Mouse (Mus musculus): ENCODE results near the gene Six5. TPM values are rescaled to one million over a fixed set of nuclear protein-coding genes. Genes with fewer than 3 reads are reported as not detected.

Six5 gene
- polyA plus RNA-seq, 1 experiment from 2014 or later, result 3.2 TPM

DNA sequence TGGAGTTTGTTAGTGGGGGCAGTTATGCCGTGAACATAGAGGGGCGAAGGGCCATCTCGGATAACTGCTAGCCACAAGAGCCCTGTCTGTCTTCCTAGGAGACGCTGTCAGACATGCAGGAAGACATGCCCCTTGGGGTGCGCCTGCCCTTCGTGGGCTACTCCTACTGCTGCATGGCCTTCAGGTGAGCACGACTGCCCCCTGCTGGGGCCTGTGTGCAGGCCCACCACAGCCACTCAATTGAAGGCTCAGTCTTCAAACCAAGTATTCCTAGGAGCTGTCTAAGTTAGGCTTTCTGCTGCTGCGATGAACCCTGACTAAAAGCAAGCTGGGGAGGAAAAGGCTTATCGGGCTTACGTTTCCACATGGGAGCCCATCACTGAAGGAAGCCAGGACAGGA is 5.6 kb upstream of the Six5 start:
- peaks cover 60% of the 10 kb centered on the region for H3K36me3 ChIP-seq
- H3K4me3 ChIP-seq (replicated peaks), result no peak overlapping the region
- no peak overlapping the region for H3K27ac ChIP-seq
- no peaks in the 10 kb centered on the region for H3K9me3 ChIP-seq
- peaks cover 38% of the 10 kb centered on the region for H3K4me1 ChIP-seq (replicated peaks)
- no peak overlapping the region for H3K4me2 ChIP-seq (replicated peaks)
- ATAC-seq, result no peak
- H3K27me3 ChIP-seq, result peaks cover 28% of the 10 kb centered on the region
- no peak overlapping the region for H3K9ac ChIP-seq (replicated peaks)
- 43% methylated on average over 10 of the region's 10 CpGs for WGBS

DNA sequence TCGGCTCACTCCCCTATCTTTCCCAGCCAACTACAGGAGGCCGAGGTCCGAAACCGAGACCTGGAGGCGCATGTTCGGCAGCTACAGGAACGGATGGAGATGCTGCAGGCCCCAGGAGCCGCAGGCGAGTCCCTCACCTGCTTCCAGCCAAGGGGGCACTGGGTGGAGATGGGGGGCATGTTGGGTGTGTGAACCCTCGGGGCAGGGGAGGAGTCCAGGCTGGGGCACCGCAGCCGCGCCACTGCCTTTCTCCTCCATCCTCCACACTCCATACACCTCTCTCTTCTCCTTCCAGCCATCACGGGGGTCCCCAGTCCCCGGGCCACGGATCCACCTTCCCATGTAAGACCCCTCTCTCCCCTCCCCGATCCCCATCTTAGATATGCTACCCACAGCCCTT is 2.5 kb upstream of the Six5 start:
- WGBS, result 23% methylated on average over 12 of the region's 17 CpGs
- peak overlapping the region; percentile 11; the same call in 1 of the 2 replicates for H3K9ac ChIP-seq (replicated peaks)

DNA sequence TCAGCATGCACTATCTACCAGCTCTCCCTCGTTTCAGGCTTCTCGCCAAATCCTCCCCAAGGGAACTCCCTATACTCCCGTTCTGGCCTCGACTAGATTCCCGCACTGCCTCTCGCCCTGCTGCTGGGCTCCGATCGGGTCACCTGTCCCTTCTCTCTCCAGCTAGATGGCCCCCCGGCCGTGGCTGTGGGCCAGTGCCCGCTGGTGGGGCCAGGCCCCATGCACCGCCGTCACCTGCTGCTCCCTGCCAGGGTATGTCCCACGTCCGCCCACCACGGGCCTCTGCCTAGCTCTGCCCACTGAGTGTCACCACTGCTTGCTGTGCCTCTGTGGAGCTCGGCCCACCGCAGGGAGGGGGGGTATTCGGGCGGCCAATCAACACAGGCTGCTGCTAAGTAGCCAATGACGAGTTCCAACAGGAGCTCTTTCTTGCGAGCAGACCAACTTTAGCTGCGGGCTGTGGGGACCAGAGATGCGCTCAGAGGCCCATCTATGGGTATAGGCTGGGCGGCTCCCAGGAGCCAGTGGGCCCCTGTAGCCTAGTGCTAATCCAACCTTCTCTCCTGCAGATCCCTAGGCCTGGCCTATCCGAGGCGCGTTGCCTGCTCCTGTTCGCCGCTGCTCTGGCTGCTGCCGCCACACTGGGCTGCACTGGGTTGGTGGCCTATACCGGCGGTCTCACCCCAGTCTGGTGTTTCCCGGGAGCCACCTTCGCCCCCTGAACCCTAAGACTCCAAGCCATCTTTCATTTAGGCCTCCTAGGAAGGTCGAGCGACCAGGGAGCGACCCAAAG is 1.8 kb upstream of the Six5 start:
- H3K4me1 ChIP-seq (replicated peaks), result peaks cover 55% of the 10 kb centered on the region
- whole genome bisulfite sequencing, result 4% methylated on average over 37 of the region's 38 CpGs
- no peaks in the 10 kb centered on the region for H3K9me3 ChIP-seq

More for the DNA sequence above, 2.5 kb upstream of the Six5 start:
- H3K4me1 ChIP-seq (replicated peaks), result peaks cover 51% of the 10 kb centered on the region
- ATAC-seq, result no peak
- 0 out of 2 replicates have a peak overlapping the region, but pooled peaks have one; percentile 63 for H3K4me3 ChIP-seq (replicated peaks)
- peak overlapping the region; percentile 98; the same call in 1 of the 2 replicates for H3K4me2 ChIP-seq (replicated peaks)
- H3K27me3 ChIP-seq, result peaks cover 38% of the 10 kb centered on the region
- H3K36me3 ChIP-seq, result peaks cover 48% of the 10 kb centered on the region
- no peaks in the 10 kb centered on the region for H3K9me3 ChIP-seq
- peak overlapping the region; percentile 39; the same call in 1 of the 2 replicates for H3K27ac ChIP-seq

DNA sequence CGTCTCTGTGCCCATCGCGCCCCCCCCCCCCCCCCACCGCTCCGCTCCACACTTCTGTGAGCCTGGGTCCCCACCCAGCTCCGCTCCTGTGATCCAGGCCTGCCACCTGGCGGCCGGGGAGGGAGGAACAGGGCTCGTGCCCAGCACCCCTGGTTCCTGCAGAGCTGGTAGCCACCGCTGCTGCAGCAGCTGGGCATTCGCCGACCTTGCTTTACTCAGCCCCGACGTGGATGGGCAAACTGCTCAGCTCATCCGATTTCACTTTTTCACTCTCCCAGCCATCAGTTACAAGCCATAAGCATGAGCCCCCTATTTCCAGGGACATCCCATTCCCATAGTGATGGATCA is 1.2 kb upstream of the Six5 start:
- Histone ChIP-seq H3K27ac (peak overlapping the region; percentile 82), H3K4me1 (replicated peaks) (peaks cover 55% of the 10 kb centered on the region), H3K27me3 (peaks cover 38% of the 10 kb centered on the region), H3K9ac (replicated peaks) (no peak overlapping the region), H3K4me2 (replicated peaks) (peak overlapping the region; percentile 98), H3K9me3 (no peaks in the 10 kb centered on the region), H3K36me3 (peaks cover 35% of the 10 kb centered on the region), H3K4me3 (replicated peaks) (peak overlapping the region; percentile 63)
- ATAC-seq, result peak; percentile 44
- 2% methylated on average over 9 of the region's 15 CpGs for WGBS

More for the DNA sequence above, 1.8 kb upstream of the Six5 start:
- Histone ChIP-seq H3K4me3 (replicated peaks) (peak overlapping the region; percentile 63), H3K36me3 (peaks cover 41% of the 10 kb centered on the region), H3K27ac (peak overlapping the region; percentile 82; the same call in 1 of the 2 replicates), H3K4me2 (replicated peaks) (peak overlapping the region; percentile 98), H3K27me3 (peaks cover 38% of the 10 kb centered on the region), H3K9ac (replicated peaks) (peak overlapping the region; percentile 11; the same call in 1 of the 2 replicates)
- peak; percentile 59 for ATAC-seq

DNA sequence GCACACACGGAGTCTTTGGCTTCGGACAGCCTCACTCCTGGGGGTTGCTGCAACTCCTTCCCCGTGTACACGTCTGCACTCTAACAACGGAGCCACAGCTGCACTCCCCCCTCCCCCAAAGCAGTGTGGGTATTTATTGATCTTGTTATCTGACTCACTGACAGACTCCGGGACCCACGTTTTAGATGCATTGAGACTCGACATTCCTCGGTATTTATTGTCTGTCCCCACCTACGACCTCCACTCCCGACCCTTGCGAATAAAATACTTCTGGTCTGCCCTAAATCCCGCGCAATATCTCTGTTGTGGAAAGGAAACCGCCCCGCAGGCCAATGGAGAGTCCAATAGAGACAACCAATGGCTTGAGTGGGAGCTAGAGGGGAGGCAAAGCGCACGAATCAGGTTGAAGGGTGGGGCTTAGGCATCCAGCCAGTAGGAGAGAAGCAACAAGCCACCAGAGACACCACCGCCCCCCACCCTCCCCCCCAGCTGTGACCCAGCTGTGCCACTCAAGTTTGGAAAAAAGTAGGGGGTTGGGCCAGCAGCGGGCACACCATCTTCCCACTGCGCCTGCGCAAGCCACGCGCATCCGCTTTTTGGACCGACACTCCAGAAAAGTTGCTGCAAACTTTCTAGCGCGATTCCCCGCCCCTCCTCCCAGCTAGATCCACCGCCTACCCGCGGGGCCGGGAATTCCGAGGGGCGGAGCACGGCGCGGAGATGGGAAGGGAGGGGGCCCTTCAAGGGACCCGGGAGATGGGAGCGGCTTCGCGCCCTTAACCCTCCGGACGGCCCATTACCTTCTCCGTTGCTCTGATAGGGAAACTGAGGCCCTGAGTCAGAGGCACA is 633 bp upstream of the Six5 start:
- Histone ChIP-seq H3K4me1 (replicated peaks) (peaks cover 55% of the 10 kb centered on the region), H3K4me3 (replicated peaks) (peak overlapping the region; percentile 63), H3K27me3 (peaks cover 38% of the 10 kb centered on the region), H3K36me3 (peaks cover 29% of the 10 kb centered on the region), H3K9ac (replicated peaks) (peak overlapping the region; percentile 72), H3K27ac (peak overlapping the region; percentile 82), H3K9me3 (no peaks in the 10 kb centered on the region), H3K4me2 (replicated peaks) (peak overlapping the region; percentile 98)
- ATAC-seq, result peak; percentile 75
- WGBS, result under 1% methylated on average over 45 of the region's 45 CpGs

DNA sequence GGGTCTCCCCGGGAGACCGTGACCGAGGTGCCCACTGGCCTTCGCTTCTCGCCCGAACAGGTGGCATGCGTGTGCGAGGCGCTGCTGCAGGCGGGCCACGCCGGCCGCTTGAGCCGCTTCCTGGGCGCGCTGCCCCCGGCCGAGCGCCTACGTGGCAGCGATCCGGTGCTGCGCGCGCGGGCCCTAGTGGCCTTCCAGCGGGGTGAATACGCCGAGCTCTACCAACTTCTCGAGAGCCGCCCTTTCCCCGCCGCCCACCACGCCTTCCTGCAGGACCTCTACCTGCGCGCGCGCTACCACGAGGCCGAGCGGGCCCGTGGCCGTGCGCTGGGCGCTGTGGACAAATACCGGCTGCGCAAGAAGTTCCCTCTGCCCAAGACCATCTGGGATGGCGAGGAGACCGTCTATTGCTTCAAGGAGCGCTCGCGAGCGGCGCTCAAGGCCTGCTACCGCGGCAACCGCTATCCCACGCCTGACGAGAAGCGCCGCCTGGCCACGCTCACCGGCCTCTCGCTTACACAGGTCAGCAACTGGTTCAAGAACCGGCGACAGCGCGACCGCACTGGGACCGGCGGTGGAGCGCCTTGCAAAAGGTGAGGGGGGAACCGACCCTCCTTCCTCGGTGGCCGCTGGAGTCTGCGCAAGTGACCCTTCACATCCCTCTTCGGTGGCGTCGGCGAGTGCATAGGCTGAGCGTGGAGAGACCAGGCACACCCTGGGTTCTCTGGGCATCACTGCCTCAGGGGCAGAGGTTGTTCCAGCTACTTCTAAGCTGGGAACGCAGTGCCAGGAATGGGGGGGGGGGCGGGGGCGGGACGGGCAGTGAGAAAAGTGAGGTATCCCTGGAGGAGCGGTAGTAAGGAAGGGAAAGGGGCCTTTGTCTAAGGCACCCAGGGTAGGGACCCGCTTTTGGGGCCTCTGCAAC is 694 bp downstream of the Six5 start:
- Histone ChIP-seq H3K36me3 (peaks cover 20% of the 10 kb centered on the region), H3K9ac (replicated peaks) (peak overlapping the region; percentile 72), H3K27me3 (peaks cover 35% of the 10 kb centered on the region), H3K4me3 (replicated peaks) (peak overlapping the region; percentile 63), H3K9me3 (no peaks in the 10 kb centered on the region), H3K4me2 (replicated peaks) (peak overlapping the region; percentile 98), H3K4me1 (replicated peaks) (peaks cover 55% of the 10 kb centered on the region), H3K27ac (peak overlapping the region; percentile 82)
- under 1% methylated on average over 84 of the region's 87 CpGs for WGBS
- peak; percentile 3; the same call in 1 of the 2 replicates for ATAC-seq

DNA sequence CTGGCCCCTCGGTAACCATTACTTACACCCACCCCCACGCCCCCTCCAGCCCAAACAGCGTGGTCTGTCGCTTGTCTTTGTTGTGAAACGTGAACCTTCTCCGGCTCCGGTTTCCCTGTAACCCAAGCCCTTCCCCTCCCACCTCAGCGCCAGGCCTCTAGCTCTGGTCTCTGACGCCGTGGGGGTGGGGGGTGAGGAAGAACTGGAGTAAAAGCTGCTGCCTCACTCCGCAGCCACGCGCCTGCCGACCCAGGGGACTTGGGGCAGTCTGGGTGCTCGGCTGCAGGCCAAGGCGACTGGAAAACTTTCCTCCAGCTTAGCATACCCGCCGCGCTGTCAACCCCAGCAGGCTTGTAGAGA is 1.3 kb downstream of the Six5 start:
- peaks cover 14% of the 10 kb centered on the region for H3K36me3 ChIP-seq
- peaks cover 29% of the 10 kb centered on the region for H3K27me3 ChIP-seq
- peak overlapping the region; percentile 82 for H3K27ac ChIP-seq
- WGBS, result under 1% methylated on average over 19 of the region's 19 CpGs
- H3K4me1 ChIP-seq (replicated peaks), result peaks cover 55% of the 10 kb centered on the region
- ATAC-seq, result no peak
- peak overlapping the region; percentile 63 for H3K4me3 ChIP-seq (replicated peaks)
- peak overlapping the region; percentile 98 for H3K4me2 ChIP-seq (replicated peaks)
- H3K9me3 ChIP-seq, result no peaks in the 10 kb centered on the region
- H3K9ac ChIP-seq (replicated peaks), result peak overlapping the region; percentile 72

DNA sequence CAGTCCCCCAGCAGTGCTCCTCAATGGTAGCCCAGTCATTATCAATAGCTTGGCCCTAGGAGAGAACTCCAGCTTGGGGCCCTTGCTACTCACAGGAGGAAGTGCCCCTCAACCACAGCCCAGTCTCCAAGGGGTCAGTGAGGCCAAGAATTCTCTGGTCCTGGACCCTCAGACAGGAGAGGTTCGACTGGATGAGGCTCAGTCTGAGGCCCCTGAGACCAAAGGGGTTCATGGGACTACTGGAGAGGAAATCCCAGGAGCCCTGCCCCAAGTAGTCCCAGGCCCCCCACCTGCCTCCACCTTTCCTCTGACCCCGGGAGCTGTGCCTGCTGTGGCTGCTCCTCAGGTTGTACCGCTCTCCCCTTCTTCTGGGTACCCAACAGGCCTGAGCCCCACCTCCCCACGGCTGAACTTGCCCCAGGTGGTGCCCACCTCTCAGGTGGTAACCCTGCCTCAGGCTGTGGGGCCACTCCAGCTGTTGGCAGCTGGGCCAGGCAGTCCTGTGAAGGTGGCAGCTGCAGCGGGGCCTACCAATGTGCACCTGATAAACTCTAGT is 2.1 kb downstream of the Six5 start:
- Histone ChIP-seq H3K36me3 (peaks cover 7% of the 10 kb centered on the region), H3K4me3 (replicated peaks) (peak overlapping the region; percentile 63), H3K27me3 (peaks cover 21% of the 10 kb centered on the region), H3K4me2 (replicated peaks) (peak overlapping the region; percentile 98), H3K27ac (no peak overlapping the region), H3K9ac (replicated peaks) (peak overlapping the region; percentile 72), H3K9me3 (no peaks in the 10 kb centered on the region), H3K4me1 (replicated peaks) (peaks cover 55% of the 10 kb centered on the region)
- WGBS, result 60% methylated on average over 5 of the region's 5 CpGs
- ATAC-seq, result no peak

DNA sequence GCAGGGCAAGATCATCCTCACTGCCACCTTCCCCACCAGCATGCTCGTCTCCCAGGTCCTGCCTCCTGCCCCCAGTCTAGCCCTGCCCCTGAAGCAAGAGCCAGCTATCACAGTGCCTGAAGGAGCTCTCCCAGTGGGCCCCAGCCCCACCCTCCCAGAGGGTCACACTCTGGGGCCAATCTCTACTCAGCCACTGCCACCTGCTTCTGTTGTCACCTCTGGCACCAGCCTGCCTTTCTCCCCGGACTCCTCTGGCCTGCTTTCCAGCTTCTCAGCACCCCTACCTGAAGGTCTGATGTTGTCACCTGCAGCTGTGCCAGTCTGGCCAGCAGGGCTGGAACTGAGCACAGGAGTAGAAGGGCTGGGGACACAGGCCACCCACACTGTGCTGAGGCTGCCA is 2.8 kb downstream of the Six5 start:
- no peaks in the 10 kb centered on the region for H3K36me3 ChIP-seq
- H3K4me3 ChIP-seq (replicated peaks), result no peak overlapping the region
- no peaks in the 10 kb centered on the region for H3K9me3 ChIP-seq
- peaks cover 50% of the 10 kb centered on the region for H3K4me1 ChIP-seq (replicated peaks)
- H3K9ac ChIP-seq (replicated peaks), result no peak overlapping the region
- H3K4me2 ChIP-seq (replicated peaks), result no peak overlapping the region
- H3K27ac ChIP-seq, result no peak overlapping the region
- no peak for ATAC-seq
- 64% methylated on average over 2 of the region's 2 CpGs for WGBS
- H3K27me3 ChIP-seq, result peaks cover 14% of the 10 kb centered on the region

DNA sequence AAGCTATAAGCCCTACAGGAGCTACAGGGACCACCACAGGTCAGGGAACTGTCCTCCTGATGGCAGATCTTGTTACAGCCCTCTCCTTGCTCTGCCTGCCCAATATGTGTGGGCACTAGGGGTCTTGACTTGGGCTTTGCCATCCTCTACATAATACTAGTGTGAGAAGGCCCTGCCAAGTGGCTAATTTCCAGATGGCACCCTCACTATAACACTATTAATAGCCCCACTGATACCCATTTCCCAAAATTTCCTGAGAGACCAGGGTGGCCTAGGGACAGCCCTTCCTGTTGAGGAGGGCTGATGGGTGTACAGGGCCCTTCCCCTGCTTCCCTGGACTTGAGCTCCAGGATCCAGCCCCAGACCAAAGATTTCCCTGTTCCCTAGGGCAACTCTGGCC is 3.5 kb downstream of the Six5 start:
- H3K4me3 ChIP-seq (replicated peaks), result no peak overlapping the region
- H3K27ac ChIP-seq, result no peak overlapping the region
- no peak overlapping the region for H3K9ac ChIP-seq (replicated peaks)
- H3K9me3 ChIP-seq, result no peaks in the 10 kb centered on the region
- H3K36me3 ChIP-seq, result no peaks in the 10 kb centered on the region
- no peak overlapping the region for H3K4me2 ChIP-seq (replicated peaks)
- ATAC-seq, result no peak
- peaks cover 44% of the 10 kb centered on the region for H3K4me1 ChIP-seq (replicated peaks)
- H3K27me3 ChIP-seq, result peaks cover 10% of the 10 kb centered on the region; the same call in 1 of the 2 replicates

DNA sequence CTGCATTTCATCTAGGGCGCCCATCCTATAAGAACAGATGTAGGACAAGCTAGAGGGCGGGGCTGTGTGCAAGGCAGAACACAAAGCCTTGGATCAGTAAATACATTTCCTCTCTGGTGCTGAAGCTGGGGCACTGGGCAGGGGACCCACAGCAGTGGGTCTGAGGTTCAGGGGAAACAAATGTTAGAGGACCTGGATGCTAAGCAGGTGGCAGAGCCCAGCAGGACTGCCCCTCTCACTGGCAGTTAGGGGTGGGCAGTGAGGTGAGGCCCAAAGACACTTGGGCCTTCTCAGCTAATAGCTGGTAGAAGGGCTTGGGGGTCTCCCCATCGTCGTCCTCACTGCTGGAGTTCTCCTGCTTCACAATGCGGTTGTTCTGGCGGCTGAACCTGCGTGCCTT is 4.4 kb downstream of the Six5 start:
- H3K4me2 ChIP-seq (replicated peaks), result no peak overlapping the region
- H3K27ac ChIP-seq, result no peak overlapping the region
- no peaks in the 10 kb centered on the region for H3K9me3 ChIP-seq
- H3K27me3 ChIP-seq, result peaks cover 10% of the 10 kb centered on the region; the same call in 1 of the 2 replicates
- no peak for ATAC-seq
- no peak overlapping the region; the same call in 1 of the 2 replicates for H3K9ac ChIP-seq (replicated peaks)
- H3K36me3 ChIP-seq, result no peaks in the 10 kb centered on the region
- H3K4me3 ChIP-seq (replicated peaks), result no peak overlapping the region
- 61% methylated on average over 7 of the region's 7 CpGs for WGBS
- peaks cover 34% of the 10 kb centered on the region for H3K4me1 ChIP-seq (replicated peaks)
